Mouse (Mus musculus): Measurements from ENCODE around the gene Erv3. TPM values are rescaled to one million over a fixed set of nuclear protein-coding genes. Genes with fewer than 3 reads are reported as not detected.
A peak's percentile ranks its signal among the peaks of the same experiment; 100 is the strongest.

The Erv3 gene
- not detected in 2 replicates for polyA plus RNA-seq (2015; fragmentation: Nextera tagmentation; extraction: Ambion mirVana)

- Histone ChIP-seq H3K27ac (no peak within 1 kb of the TSS), H3K4me1 (replicated peaks; ENCODE audit: insufficient read depth, low read length) (no peaks in the 10 kb centered on the region), H3K36me3 (ENCODE audit: insufficient read depth, low read length) (no peaks in the 10 kb centered on the region), H3K9me3 (replicated peaks; ENCODE audit: low read length) (no peaks in the 10 kb centered on the region), H3K4me2 (ENCODE audit: low read length) (no peak within 1 kb of the TSS), H3K9ac (ENCODE audit: low read depth, low read length) (no peak within 1 kb of the TSS), H3K4me3 (replicated peaks; ENCODE audit: low read depth, low read length) (no peak within 1 kb of the TSS), H3K27me3 (ENCODE audit: insufficient read depth, low read length) (no peaks in the 10 kb centered on the region)
- WGBS = 56% methylated on average over 5 of the region's 5 CpGs
- DNase-seq (ENCODE audit: low spot score) (no peak), ATAC-seq (replicated peaks; ENCODE audit: low FRiP score, low read depth) (no peak)
- TF ChIP-seq CTCF (IDR thresholded peaks at IDR 0.05; ENCODE audit: low read depth) = no peak
Observed at GRCm38 (mm10) chr2:131859721-131860120, at the start of gene Erv3. Gene Erv3, minus strand, starts transcription at chr2:131859747.

- TF ChIP-seq CTCF (IDR thresholded peaks at IDR 0.05; ENCODE audit: low read depth) = no peak
- H3K4me2 ChIP-seq (ENCODE audit: low read length) = no peak overlapping the region; the same call in 1 of the 2 replicates
- no peaks in the 10 kb centered on the region for H3K9me3 ChIP-seq (replicated peaks; ENCODE audit: low read length)
- no peaks in the 10 kb centered on the region for H3K36me3 ChIP-seq (ENCODE audit: insufficient read depth, low read length)
- 81% methylated on average over 1 of the region's 1 CpGs for WGBS
- H3K9ac ChIP-seq (ENCODE audit: low read depth, low read length) = no peak overlapping the region
- no peak overlapping the region for H3K27ac ChIP-seq
- no peak for DNase-seq (ENCODE audit: low spot score)
- H3K4me1 ChIP-seq (replicated peaks; ENCODE audit: insufficient read depth, low read length) = peaks cover 12% of the 10 kb centered on the region; the same call in 1 of the 2 replicates
- no peak overlapping the region for H3K4me3 ChIP-seq (replicated peaks; ENCODE audit: low read depth, low read length)
- ATAC-seq (replicated peaks; ENCODE audit: low FRiP score, low read depth) = peak; percentile 33
- H3K27me3 ChIP-seq (ENCODE audit: insufficient read depth, low read length) = no peaks in the 10 kb centered on the region
Observed at GRCm38 (mm10) chr2:131908906-131909305, 49.4 kb upstream of the Erv3 start.

GRCm38 (mm10) chr2:131908351-131908861 is 48.9 kb upstream of the Erv3 start:
- no peak for TF ChIP-seq CTCF (IDR thresholded peaks at IDR 0.05; ENCODE audit: low read depth)
- 66% methylated on average over 7 of the region's 7 CpGs for WGBS
- H3K4me3 ChIP-seq (replicated peaks; ENCODE audit: low read depth, low read length) = no peak overlapping the region
- H3K27ac ChIP-seq = no peak overlapping the region
- H3K36me3 ChIP-seq (ENCODE audit: insufficient read depth, low read length) = no peaks in the 10 kb centered on the region
- ATAC-seq (replicated peaks; ENCODE audit: low FRiP score, low read depth) (peak; percentile 61), DNase-seq (ENCODE audit: low spot score) (peak; percentile 27)
- peaks cover 12% of the 10 kb centered on the region; the same call in 1 of the 2 replicates for H3K4me1 ChIP-seq (replicated peaks; ENCODE audit: insufficient read depth, low read length)
- no peak overlapping the region for H3K9ac ChIP-seq (ENCODE audit: low read depth, low read length)
- H3K4me2 ChIP-seq (ENCODE audit: low read length) = no peak overlapping the region
- no peaks in the 10 kb centered on the region for H3K27me3 ChIP-seq (ENCODE audit: insufficient read depth, low read length)
- no peaks in the 10 kb centered on the region for H3K9me3 ChIP-seq (replicated peaks; ENCODE audit: low read length)

GRCm38 (mm10) chr2:131907311-131907710 is 47.8 kb upstream of the Erv3 start:
- no peak overlapping the region for H3K4me2 ChIP-seq (ENCODE audit: low read length)

GRCm38 (mm10) chr2:131906846-131907245 is 47.3 kb upstream of the Erv3 start:
- H3K4me1 ChIP-seq (replicated peaks; ENCODE audit: insufficient read depth, low read length) = peaks cover 12% of the 10 kb centered on the region; the same call in 1 of the 2 replicates
- H3K27ac ChIP-seq = no peak overlapping the region
- TF ChIP-seq CTCF (IDR thresholded peaks at IDR 0.05; ENCODE audit: low read depth) = no peak
- H3K27me3 ChIP-seq (ENCODE audit: insufficient read depth, low read length) = no peaks in the 10 kb centered on the region
- H3K4me3 ChIP-seq (replicated peaks; ENCODE audit: low read depth, low read length) = no peak overlapping the region
- ATAC-seq (replicated peaks; ENCODE audit: low FRiP score, low read depth) = no peak
- no peak overlapping the region for H3K9ac ChIP-seq (ENCODE audit: low read depth, low read length)
- H3K36me3 ChIP-seq (ENCODE audit: insufficient read depth, low read length) = no peaks in the 10 kb centered on the region
- no peak overlapping the region for H3K4me2 ChIP-seq (ENCODE audit: low read length)
- no peak for DNase-seq (ENCODE audit: low spot score)
- H3K9me3 ChIP-seq (replicated peaks; ENCODE audit: low read length) = no peaks in the 10 kb centered on the region
- WGBS = 83% methylated on average over 1 of the region's 1 CpGs

More at GRCm38 (mm10) chr2:131907311-131907710, 47.8 kb upstream of the Erv3 start:
- H3K9ac ChIP-seq (ENCODE audit: low read depth, low read length) = no peak overlapping the region
- H3K36me3 ChIP-seq (ENCODE audit: insufficient read depth, low read length) = no peaks in the 10 kb centered on the region
- no peak for TF ChIP-seq CTCF (IDR thresholded peaks at IDR 0.05; ENCODE audit: low read depth)
- 87% methylated on average over 5 of the region's 5 CpGs for WGBS
- H3K27ac ChIP-seq = no peak overlapping the region
- H3K4me1 ChIP-seq (replicated peaks; ENCODE audit: insufficient read depth, low read length) = peaks cover 12% of the 10 kb centered on the region; the same call in 1 of the 2 replicates
- ATAC-seq (replicated peaks; ENCODE audit: low FRiP score, low read depth) = no peak
- no peak overlapping the region for H3K4me3 ChIP-seq (replicated peaks; ENCODE audit: low read depth, low read length)
- no peaks in the 10 kb centered on the region for H3K9me3 ChIP-seq (replicated peaks; ENCODE audit: low read length)
- no peaks in the 10 kb centered on the region for H3K27me3 ChIP-seq (ENCODE audit: insufficient read depth, low read length)
- no peak for DNase-seq (ENCODE audit: low spot score)

GRCm38 (mm10) chr2:131906266-131906665 is 46.7 kb upstream of the Erv3 start:
- no peak overlapping the region for H3K4me2 ChIP-seq (ENCODE audit: low read length)
- TF ChIP-seq CTCF (IDR thresholded peaks at IDR 0.05; ENCODE audit: low read depth) = no peak
- no peak for DNase-seq (ENCODE audit: low spot score)
- H3K9ac ChIP-seq (ENCODE audit: low read depth, low read length) = no peak overlapping the region
- H3K27me3 ChIP-seq (ENCODE audit: insufficient read depth, low read length) = no peaks in the 10 kb centered on the region
- no peak for ATAC-seq (replicated peaks; ENCODE audit: low FRiP score, low read depth)
- no peaks in the 10 kb centered on the region for H3K9me3 ChIP-seq (replicated peaks; ENCODE audit: low read length)
- 90% methylated on average over 3 of the region's 3 CpGs for WGBS
- no peak overlapping the region for H3K4me3 ChIP-seq (replicated peaks; ENCODE audit: low read depth, low read length)
- no peak overlapping the region for H3K27ac ChIP-seq
- no peaks in the 10 kb centered on the region for H3K36me3 ChIP-seq (ENCODE audit: insufficient read depth, low read length)
- H3K4me1 ChIP-seq (replicated peaks; ENCODE audit: insufficient read depth, low read length) = peaks cover 9% of the 10 kb centered on the region; the same call in 1 of the 2 replicates

GRCm38 (mm10) chr2:131905776-131906175 is 46.2 kb upstream of the Erv3 start:
- 49% methylated on average over 6 of the region's 6 CpGs for WGBS
- Histone ChIP-seq H3K9ac (ENCODE audit: low read depth, low read length) (no peak overlapping the region), H3K4me1 (replicated peaks; ENCODE audit: insufficient read depth, low read length) (peaks cover 7% of the 10 kb centered on the region; the same call in 1 of the 2 replicates), H3K9me3 (replicated peaks; ENCODE audit: low read length) (no peaks in the 10 kb centered on the region), H3K27me3 (ENCODE audit: insufficient read depth, low read length) (no peaks in the 10 kb centered on the region), H3K4me2 (ENCODE audit: low read length) (no peak overlapping the region), H3K27ac (no peak overlapping the region), H3K36me3 (ENCODE audit: insufficient read depth, low read length) (no peaks in the 10 kb centered on the region), H3K4me3 (replicated peaks; ENCODE audit: low read depth, low read length) (no peak overlapping the region)
- TF ChIP-seq CTCF (IDR thresholded peaks at IDR 0.05; ENCODE audit: low read depth) = no peak
- ATAC-seq (replicated peaks; ENCODE audit: low FRiP score, low read depth) (no peak), DNase-seq (ENCODE audit: low spot score) (no peak)
